Mouse (Mus musculus) hindbrain, embryonic 15.5 days (tissue): ENCODE measurements around the gene Olfr190. TPM values are rescaled to one million over a fixed set of nuclear protein-coding genes. Genes with fewer than 3 reads are reported as not detected.
"Not testable (repeated sequence)": the region's sequence is repeated elsewhere in the genome, so short reads cannot be mapped to it uniquely, and the experiment has no call there.

ENCODE experiments used
- ATAC-seq: fragments of 200-750 bp; cut with Nextera tagmentation; 2 replicates; pipeline ENCODE4 v1.8.0; 2017; ENCODE audit warnings: low read depth, moderate number of reproducible peaks, moderate TSS enrichment; ENCODE audit not compliant: low FRiP score
- H3K27ac ChIP-seq: fragments of 300-500 bp; sonication (generic); replicated peaks from 2 replicates; pipeline ENCODE4 v1.5.1; 2015; ENCODE audit warnings: mild to moderate bottlenecking, inconsistent platforms
- H3K27me3 ChIP-seq: fragments of 300-500 bp; sonication (generic); 2 replicates; pipeline ENCODE4 v1.6.1; 2015; ENCODE audit warnings: control low read depth, inconsistent platforms
- H3K36me3 ChIP-seq: fragments of 300-500 bp; sonication (generic); 2 replicates; pipeline ENCODE4 v1.6.1; 2015; ENCODE audit warnings: control low read depth, inconsistent platforms
- H3K4me1 ChIP-seq: fragments of 300-500 bp; sonication (generic); replicated peaks from 2 replicates; pipeline ENCODE4 v1.6.1; 2015; ENCODE audit warnings: control low read depth, inconsistent platforms
- H3K4me2 ChIP-seq: fragments of 300-500 bp; sonication (generic); 2 replicates; pipeline ENCODE4 v1.6.1; 2015; ENCODE audit warnings: moderate library complexity, mild to moderate bottlenecking, inconsistent platforms
- H3K4me3 ChIP-seq: fragments of 300-500 bp; sonication (generic); 2 replicates; pipeline ENCODE4 v1.5.1; 2015; ENCODE audit warnings: mild to moderate bottlenecking, inconsistent platforms
- H3K9ac ChIP-seq: fragments of 300-500 bp; sonication (generic); 2 replicates; pipeline ENCODE4 v1.6.1; 2015; ENCODE audit warnings: inconsistent platforms
- H3K9me3 ChIP-seq: fragments of 300-500 bp; sonication (generic); 2 replicates; pipeline ENCODE4 v1.6.1; 2016; ENCODE audit warnings: control low read depth, inconsistent platforms
- WGBS: fragments of 180-500 bp; shearing (Covaris S2); methylation state at CpG from one replicate; pipeline ENCODE4 v1.1.7; 2015; 5-methylcytosine and 5-hydroxymethylcytosine counted together
- polyA plus RNA-seq: library from polyadenylated mRNA; unstranded; fragments of >200 nt; fragmentation: Nextera tagmentation; extraction: Ambion mirVana; gene quantifications from 2 replicates; pipeline ENCODE4 v1.2.1, GENCODE M21; 2015

Gene Olfr190
- polyA plus RNA-seq: not detected in 2 replicates

- Histone ChIP-seq H3K9ac (no peak within 1 kb of the TSS), H3K9me3 (no peaks in the 10 kb centered on the region), H3K4me3 (no peak within 1 kb of the TSS), H3K4me2 (no peak within 1 kb of the TSS), H3K36me3 (no peaks in the 10 kb centered on the region), H3K27me3 (no peaks in the 10 kb centered on the region), H3K4me1 (no peaks in the 10 kb centered on the region), H3K27ac (no peak within 1 kb of the TSS)
- WGBS: 90% methylated on average over 5 of the region's 5 CpGs
- ATAC-seq: no peak
Measured at GRCm38 (mm10) chr16:59077905-59078304, at the start of gene Olfr190. Gene Olfr190 (minus strand): TSS chr16:59078005.

DNA sequence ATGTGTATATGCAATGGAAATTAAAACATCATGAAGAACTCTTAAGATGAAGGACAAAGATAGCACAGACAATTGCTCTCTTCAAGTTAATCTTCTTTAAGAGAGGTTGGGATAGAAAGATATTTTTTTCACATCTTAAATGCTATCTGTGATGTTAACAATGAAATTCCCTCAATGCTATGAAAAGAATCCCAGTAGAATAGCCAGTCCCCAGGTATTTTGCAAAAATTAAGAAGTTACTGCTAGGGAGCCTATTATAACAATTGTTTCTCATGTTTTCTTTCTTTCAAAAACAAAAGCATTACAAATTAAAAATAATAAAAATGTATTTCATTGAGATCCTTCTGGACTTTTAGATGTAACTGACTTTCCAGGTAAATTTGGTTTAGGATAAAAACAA, 43.2 kb upstream of the Olfr190 start, which contains the start of gene Olfr194:
TSS of gene Olfr194 (minus strand) at position 101 of the 400 bp plus-strand sequence.
- no peak for ATAC-seq
- H3K4me1 ChIP-seq: no peaks in the 10 kb centered on the region
- H3K27ac ChIP-seq: no peak within 1 kb of the TSS
- H3K4me3 ChIP-seq: no peak within 1 kb of the TSS
- no peaks in the 10 kb centered on the region for H3K9me3 ChIP-seq
- H3K4me2 ChIP-seq: no peak within 1 kb of the TSS
- no peaks in the 10 kb centered on the region for H3K27me3 ChIP-seq
- no peaks in the 10 kb centered on the region for H3K36me3 ChIP-seq
- H3K9ac ChIP-seq: no peak within 1 kb of the TSS

GRCm38 (mm10) chr16:59111781-59112180, 34.0 kb upstream of the Olfr190 start, which contains the start of gene Olfr193:
Gene Olfr193 (minus strand): TSS chr16:59111881.
- Histone ChIP-seq H3K9ac (no peak within 1 kb of the TSS), H3K4me3 (no peak within 1 kb of the TSS), H3K9me3 (no peaks in the 10 kb centered on the region), H3K36me3 (no peaks in the 10 kb centered on the region), H3K4me2 (no peak within 1 kb of the TSS), H3K27me3 (no peaks in the 10 kb centered on the region), H3K4me1 (no peaks in the 10 kb centered on the region), H3K27ac (no peak within 1 kb of the TSS)
- no peak for ATAC-seq
- 66% methylated on average over 1 of the region's 1 CpGs for WGBS

- not testable (repeated sequence) for H3K36me3 ChIP-seq, H3K4me1 ChIP-seq, H3K9ac ChIP-seq, H3K27me3 ChIP-seq, H3K4me2 ChIP-seq, H3K4me3 ChIP-seq, H3K27ac ChIP-seq, H3K9me3 ChIP-seq, ATAC-seq
- WGBS: 67% methylated on average over 5 of the region's 5 CpGs
Measured at GRCm38 (mm10) chr16:59108522-59108921, 30.7 kb upstream of the Olfr190 start.

GRCm38 (mm10) chr16:59105312-59105711, 27.5 kb upstream of the Olfr190 start:
- Histone ChIP-seq H3K9ac (no peak overlapping the region), H3K27ac (no peak overlapping the region), H3K4me3 (no peak overlapping the region), H3K36me3 (no peaks in the 10 kb centered on the region), H3K27me3 (no peaks in the 10 kb centered on the region), H3K4me1 (no peaks in the 10 kb centered on the region), H3K9me3 (no peaks in the 10 kb centered on the region), H3K4me2 (no peak overlapping the region)
- ATAC-seq: no peak
- WGBS: 90% methylated on average over 2 of the region's 2 CpGs

GRCm38 (mm10) chr16:59089722-59090121, 11.9 kb upstream of the Olfr190 start, which contains the start of gene Olfr191:
Gene Olfr191 (minus strand): TSS chr16:59089822.
- not testable (repeated sequence) for H3K27me3 ChIP-seq, H3K27ac ChIP-seq, H3K9ac ChIP-seq, H3K9me3 ChIP-seq, H3K4me2 ChIP-seq, ATAC-seq, H3K36me3 ChIP-seq, H3K4me3 ChIP-seq, H3K4me1 ChIP-seq
- 28% methylated on average over 1 of the region's 1 CpGs for WGBS

GRCm38 (mm10) chr16:59081113-59081512, 3.3 kb upstream of the Olfr190 start:
- 88% methylated on average over 2 of the region's 2 CpGs for WGBS
- H3K4me1 ChIP-seq, H3K27me3 ChIP-seq, ATAC-seq, H3K27ac ChIP-seq, H3K36me3 ChIP-seq, H3K4me2 ChIP-seq, H3K9me3 ChIP-seq, H3K9ac ChIP-seq, H3K4me3 ChIP-seq: not testable (repeated sequence)

DNA sequence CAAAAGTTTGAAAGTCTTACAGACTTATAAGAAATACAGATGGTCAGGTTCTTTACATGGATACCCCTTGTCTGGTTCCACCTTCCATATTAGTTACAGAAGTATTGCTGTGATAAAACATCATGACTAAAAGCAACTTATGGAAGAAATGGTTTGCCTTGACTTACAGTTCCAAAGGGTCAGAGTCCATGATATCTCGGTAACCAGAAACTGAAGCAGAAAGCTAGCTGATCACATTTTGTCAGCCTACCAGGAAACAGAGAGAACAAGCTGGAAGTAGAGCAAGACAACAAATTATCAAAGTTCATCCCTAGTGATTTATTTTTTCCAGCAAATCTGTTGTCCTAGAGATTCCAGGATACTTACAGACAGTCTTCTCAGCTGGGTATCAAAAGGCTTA, 4.3 kb downstream of the Olfr190 start:
- Histone ChIP-seq H3K4me2 (no peak overlapping the region), H3K27ac (no peak overlapping the region), H3K9me3 (no peaks in the 10 kb centered on the region), H3K4me1 (no peaks in the 10 kb centered on the region), H3K4me3 (no peak overlapping the region), H3K36me3 (no peaks in the 10 kb centered on the region), H3K9ac (no peak overlapping the region), H3K27me3 (no peaks in the 10 kb centered on the region)
- WGBS: 87% methylated on average over 1 of the region's 1 CpGs
- no peak for ATAC-seq

GRCm38 (mm10) chr16:59071755-59072154, 6.0 kb downstream of the Olfr190 start:
- no peak for ATAC-seq
- Histone ChIP-seq H3K4me1 (no peaks in the 10 kb centered on the region), H3K9me3 (no peaks in the 10 kb centered on the region), H3K27me3 (no peaks in the 10 kb centered on the region), H3K36me3 (no peaks in the 10 kb centered on the region), H3K4me2 (no peak overlapping the region), H3K9ac (no peak overlapping the region), H3K27ac (no peak overlapping the region), H3K4me3 (no peak overlapping the region)

GRCm38 (mm10) chr16:59062411-59062810, 15.4 kb downstream of the Olfr190 start:
- not testable (repeated sequence) for H3K9ac ChIP-seq

DNA sequence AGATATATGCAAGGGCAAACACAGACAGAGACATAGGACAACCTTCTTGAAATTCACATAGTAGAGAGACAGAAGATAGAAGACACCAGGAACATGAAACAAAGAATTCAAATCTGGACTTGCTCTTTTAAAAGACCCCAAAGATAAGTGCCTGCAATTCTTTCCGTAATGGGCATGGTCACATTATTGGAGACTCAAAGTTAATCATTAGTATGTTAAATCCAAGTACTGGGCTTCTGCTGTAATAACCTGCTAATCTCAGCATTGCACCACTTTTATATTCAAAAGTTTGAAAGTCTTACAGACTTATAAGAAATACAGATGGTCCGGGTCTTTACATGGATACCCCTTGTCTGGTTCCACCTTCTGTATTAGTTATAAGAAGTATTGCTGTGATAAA, 28.5 kb downstream of the Olfr190 start:
- not testable (repeated sequence) for H3K4me1 ChIP-seq, H3K9ac ChIP-seq, H3K27ac ChIP-seq, H3K36me3 ChIP-seq, H3K4me2 ChIP-seq, H3K27me3 ChIP-seq, H3K4me3 ChIP-seq, H3K9me3 ChIP-seq, ATAC-seq
- WGBS: 97% methylated on average over 2 of the region's 2 CpGs

More at GRCm38 (mm10) chr16:59062411-59062810, 15.4 kb downstream of the Olfr190 start:
- not testable (repeated sequence) for H3K27ac ChIP-seq, H3K4me2 ChIP-seq, ATAC-seq, H3K27me3 ChIP-seq, H3K9me3 ChIP-seq, H3K4me3 ChIP-seq, H3K36me3 ChIP-seq, H3K4me1 ChIP-seq
- 73% methylated on average over 3 of the region's 3 CpGs for WGBS

GRCm38 (mm10) chr16:59048860-59049259, 28.9 kb downstream of the Olfr190 start:
- no peak overlapping the region for H3K9ac ChIP-seq
- H3K4me1 ChIP-seq: no peaks in the 10 kb centered on the region
- no peak overlapping the region for H3K27ac ChIP-seq
- H3K9me3 ChIP-seq: no peaks in the 10 kb centered on the region
- no peaks in the 10 kb centered on the region for H3K36me3 ChIP-seq
- H3K27me3 ChIP-seq: no peaks in the 10 kb centered on the region
- H3K4me3 ChIP-seq: no peak overlapping the region
- ATAC-seq: no peak
- no peak overlapping the region for H3K4me2 ChIP-seq
- WGBS: 86% methylated on average over 1 of the region's 1 CpGs

- ATAC-seq: no peak
- no peak overlapping the region for H3K9ac ChIP-seq
- H3K4me1 ChIP-seq: no peaks in the 10 kb centered on the region
- no peaks in the 10 kb centered on the region for H3K36me3 ChIP-seq
- no peaks in the 10 kb centered on the region for H3K27me3 ChIP-seq
- H3K27ac ChIP-seq: no peak overlapping the region
- no peak overlapping the region for H3K4me3 ChIP-seq
- no peaks in the 10 kb centered on the region for H3K9me3 ChIP-seq
- 54% methylated on average over 4 of the region's 4 CpGs for WGBS
- no peak overlapping the region for H3K4me2 ChIP-seq
Measured at GRCm38 (mm10) chr16:59047579-59047978, 30.2 kb downstream of the Olfr190 start.
